Mouse (Mus musculus): ENCODE measurements around the gene Fam193b. TPM values are rescaled to one million over a fixed set of nuclear protein-coding genes. Genes with fewer than 3 reads are reported as not detected.

Gene Fam193b
- polyA plus RNA-seq, 1 experiment from 2014 or later = 50.0 TPM

DNA sequence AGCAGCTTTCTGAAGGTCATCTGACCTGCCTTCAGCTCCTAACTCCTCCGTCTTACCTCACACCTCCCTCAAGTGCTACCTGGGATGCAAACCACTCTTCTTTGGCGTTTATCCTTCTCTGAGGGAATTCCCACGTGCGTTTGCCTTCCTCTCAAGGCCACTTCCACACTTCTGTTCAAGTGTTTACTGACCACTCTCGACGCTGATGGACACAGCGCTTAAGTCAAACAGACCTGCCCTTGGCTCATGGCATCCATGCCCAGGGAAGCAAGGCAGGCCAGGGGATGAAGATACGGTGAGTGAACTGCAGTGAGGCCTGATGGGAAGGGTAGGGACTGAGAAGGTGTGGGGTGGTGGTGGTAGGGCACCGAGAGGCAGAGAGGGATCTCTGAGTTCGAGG lies 70.3 kb downstream of the Fam193b start:
- DNase-seq (ENCODE audit: low spot score) = no peak

DNA sequence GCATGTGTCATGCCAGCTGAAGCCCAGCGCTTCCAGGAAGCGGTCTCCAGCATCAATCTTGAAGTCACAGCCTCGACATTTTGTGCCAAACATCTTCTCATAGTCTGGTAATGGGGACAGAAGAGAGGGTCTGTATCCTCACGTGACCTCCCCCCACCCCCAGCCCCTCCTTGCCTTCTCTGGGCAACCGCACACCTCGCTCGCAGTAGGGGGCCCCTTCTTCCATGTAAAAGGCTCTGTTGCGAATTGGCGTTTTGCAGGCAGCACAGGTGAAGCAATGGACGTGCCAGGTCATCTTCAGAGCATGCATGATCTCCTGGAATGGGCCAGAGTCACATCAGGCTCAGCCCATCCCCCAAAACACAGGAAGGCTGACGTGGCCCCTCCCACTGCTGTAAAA lies 72.0 kb downstream of the Fam193b start:
- DNase-seq (ENCODE audit: low spot score) = no peak

DNA sequence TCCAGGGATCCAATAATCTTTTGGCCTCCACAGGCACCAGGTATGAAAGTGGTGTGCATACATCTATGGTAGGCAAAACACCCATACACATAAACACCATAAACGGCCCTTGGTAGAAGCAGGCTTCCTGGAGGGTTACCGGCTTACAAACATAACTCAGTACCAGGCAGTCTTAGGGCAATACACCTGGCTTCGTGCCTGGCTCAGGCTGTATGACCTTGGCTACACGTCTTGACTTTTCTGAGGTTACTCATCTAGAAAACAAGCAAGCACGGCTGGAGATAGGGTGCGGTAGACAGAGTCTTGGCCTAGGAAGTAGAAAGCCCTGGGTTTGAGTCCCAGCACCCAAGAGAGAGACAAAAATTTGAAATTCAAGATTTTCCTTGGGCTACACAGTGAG lies 74.3 kb downstream of the Fam193b start:
- no peak for DNase-seq (ENCODE audit: low spot score)

DNA sequence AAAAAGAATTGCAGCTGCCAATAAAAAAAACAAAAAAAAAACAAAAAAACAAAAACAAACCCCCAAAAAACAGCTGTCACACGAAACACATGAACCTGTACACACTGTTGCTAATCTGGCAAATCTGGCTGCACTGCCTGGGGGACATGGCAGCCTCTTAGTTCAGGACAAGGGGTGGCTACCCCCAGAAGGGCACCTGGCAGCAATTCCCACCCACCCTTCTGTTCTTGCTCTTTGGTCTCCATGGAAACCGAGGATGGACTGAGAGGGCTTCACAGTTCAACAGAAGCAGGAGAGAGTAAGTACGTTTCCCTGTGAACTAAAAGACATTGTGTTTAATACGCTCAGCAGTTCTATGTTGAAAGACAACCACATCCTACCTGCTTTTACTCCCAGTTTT lies 75.2 kb downstream of the Fam193b start:
- no peak for DNase-seq (ENCODE audit: low spot score)

- DNase-seq (ENCODE audit: low spot score) = no peak
These were observed 75.9 kb downstream of the Fam193b start for GRCm38 (mm10) chr13:55494883-55495621.

GRCm38 (mm10) chr13:55494257-55494656 lies 76.7 kb downstream of the Fam193b start:
- DNase-seq (ENCODE audit: low spot score) = no peak

Small RNA genes lying within 50 kb of the gene (microRNA-seq; reads per million reads assigned to microRNA genes)
- 1.7 reads per million for gene Mir6945 (ENCODE audit: borderline number of aligned reads)

Other genes starting within 250 kb of the Fam193b start
- 99.1 and 105 TPM in 2 replicates for gene Rab24, start 249.2 kb downstream of the Fam193b start, polyA plus RNA-seq (2015; fragmentation: Nextera tagmentation; extraction: Ambion mirVana)
- gene Mxd3, start 241.3 kb downstream of the Fam193b start, polyA plus RNA-seq (2015; fragmentation: Nextera tagmentation; extraction: Ambion mirVana) = 57.9 and 66.6 TPM in 2 replicates
- 94.2 and 97.1 TPM in 2 replicates for gene Lman2, start 208.3 kb downstream of the Fam193b start, polyA plus RNA-seq (2015; fragmentation: Nextera tagmentation; extraction: Ambion mirVana)
- 53.6 and 62.3 TPM in 2 replicates for gene Rgs14, start 201.4 kb downstream of the Fam193b start, polyA plus RNA-seq (2015; fragmentation: Nextera tagmentation; extraction: Ambion mirVana)
- gene Slc34a1, start 172.9 kb downstream of the Fam193b start, polyA plus RNA-seq (2015; fragmentation: Nextera tagmentation; extraction: Ambion mirVana) = 0.06 and 0.07 TPM in 2 replicates
- not detected in 2 replicates for gene Pfn3, start 155.9 kb downstream of the Fam193b start, polyA plus RNA-seq (2015; fragmentation: Nextera tagmentation; extraction: Ambion mirVana)
- 0.12 TPM in 1 of 2 replicates, not detected in the other for gene F12, start 144.3 kb downstream of the Fam193b start, polyA plus RNA-seq (2015; fragmentation: Nextera tagmentation; extraction: Ambion mirVana)
- gene Grk6, start 126.0 kb downstream of the Fam193b start, polyA plus RNA-seq (2015; fragmentation: Nextera tagmentation; extraction: Ambion mirVana) = 76.9 and 87.8 TPM in 2 replicates
- gene Prr7, start 106.9 kb downstream of the Fam193b start, polyA plus RNA-seq (2015; fragmentation: Nextera tagmentation; extraction: Ambion mirVana) = 0.27 and 0.46 TPM in 2 replicates
- gene Dbn1, start 83.0 kb downstream of the Fam193b start, polyA plus RNA-seq (2015; fragmentation: Nextera tagmentation; extraction: Ambion mirVana) = 8.4 and 9.3 TPM in 2 replicates
- 37.5 and 39.4 TPM in 2 replicates for gene Pdlim7, start 57.4 kb downstream of the Fam193b start, polyA plus RNA-seq (2015; fragmentation: Nextera tagmentation; extraction: Ambion mirVana)
- 2.6 and 2.7 TPM in 2 replicates for gene Dok3, start 41.8 kb downstream of the Fam193b start, polyA plus RNA-seq (2015; fragmentation: Nextera tagmentation; extraction: Ambion mirVana)
- 51.6 and 54.2 TPM in 2 replicates for gene Ddx41, start 34.5 kb downstream of the Fam193b start, polyA plus RNA-seq (2015; fragmentation: Nextera tagmentation; extraction: Ambion mirVana)
- 117 and 129 TPM in 2 replicates for gene Tmed9, start 2.6 kb upstream of the Fam193b start, polyA plus RNA-seq (2015; fragmentation: Nextera tagmentation; extraction: Ambion mirVana)
- gene B4galt7, start 28.8 kb upstream of the Fam193b start, polyA plus RNA-seq (2015; fragmentation: Nextera tagmentation; extraction: Ambion mirVana) = 20.2 and 24.1 TPM in 2 replicates
- 35.9 and 38.3 TPM in 2 replicates for gene Caml, start 51.9 kb upstream of the Fam193b start, polyA plus RNA-seq (2015; fragmentation: Nextera tagmentation; extraction: Ambion mirVana)
- gene Ddx46, start 63.9 kb upstream of the Fam193b start, polyA plus RNA-seq (2015; fragmentation: Nextera tagmentation; extraction: Ambion mirVana) = 37.0 and 39.1 TPM in 2 replicates
- gene B230219D22Rik, start 122.0 kb upstream of the Fam193b start, polyA plus RNA-seq (2015; fragmentation: Nextera tagmentation; extraction: Ambion mirVana) = 35.1 and 45.0 TPM in 2 replicates
- gene Txndc15, start 143.5 kb upstream of the Fam193b start, polyA plus RNA-seq (2015; fragmentation: Nextera tagmentation; extraction: Ambion mirVana) = 96.5 and 98.7 TPM in 2 replicates
- gene Pcbd2, start 156.2 kb upstream of the Fam193b start, polyA plus RNA-seq (2015; fragmentation: Nextera tagmentation; extraction: Ambion mirVana) = 56.1 and 63.8 TPM in 2 replicates
- gene Catsper3, start 213.4 kb upstream of the Fam193b start, polyA plus RNA-seq (2015; fragmentation: Nextera tagmentation; extraction: Ambion mirVana) = 0.13 TPM in 2 replicates